In genomic region chr6:43678689-43679212, GRCm38 (mm10) we compare ENCODE assay signal across 16 mouse cellular contexts.
"Had no signal": no experiment of that assay in that cellular context is flagged by ENCODE, and none has a peak within 500 bp of the region (broad histone marks: within the 10 kb centered on the region; RNA-seq: fewer than 3 reads in every experiment).

No protein-coding gene starts in this region.

- H3K36me3 ChIP-seq: neural tube, embryonic 13.5 days; neural tube, embryonic 15.5 days; stomach, embryonic 15.5 days had no signal

- H3K9ac ChIP-seq: neural tube, embryonic 13.5 days; neural tube, embryonic 15.5 days; stomach, embryonic 15.5 days had no signal

- DNase-seq: retina, postnatal 1 day; right cerebral cortex, adult 18-20 months; right cerebral cortex, postnatal 14 days; right cerebral cortex, postnatal 25 days; right cerebral cortex, postnatal 4 days; spleen, adult 18-20 months; thymus, adult 18-20 months; thymus, adult 2 months; thymus, postnatal 14 days; thymus, postnatal 25 days; thymus, postnatal 36 days; thymus, postnatal 4 days had no signal

- H3K4me3 ChIP-seq: neural tube, embryonic 13.5 days; neural tube, embryonic 15.5 days; stomach, embryonic 15.5 days had no signal

- H3K27me3 ChIP-seq: neural tube, embryonic 13.5 days; neural tube, embryonic 15.5 days; stomach, embryonic 15.5 days had no signal

- H3K9me3 ChIP-seq: neural tube, embryonic 13.5 days; neural tube, embryonic 15.5 days; stomach, embryonic 15.5 days had no signal

- H3K27ac ChIP-seq: neural tube, embryonic 13.5 days; neural tube, embryonic 15.5 days; stomach, embryonic 15.5 days; stomach, postnatal 0 days had no signal

- H3K4me1 ChIP-seq: neural tube, embryonic 13.5 days; neural tube, embryonic 15.5 days; stomach, embryonic 15.5 days had no signal

- H3K4me2 ChIP-seq: neural tube, embryonic 13.5 days; neural tube, embryonic 15.5 days; stomach, embryonic 15.5 days had no signal
